Mouse (Mus musculus) gastrocnemius, postnatal 25 days (tissue): ENCODE results near the gene Ccdc38. TPM values are rescaled to one million over a fixed set of nuclear protein-coding genes. Genes with fewer than 3 reads are reported as not detected.

Experiments
- DNase-seq: peaks from one replicate; pipeline ENCODE4 v3.0.0; 2022
- long read RNA-seq, 2 experiments: library from polyadenylated mRNA; stranded (forward); transcript quantifications; one replicate each; pipeline ENCODE4 v2.0.0; 2021
- total RNA-seq, 2 experiments: library from RNA; stranded (reverse); gene quantifications; 1 replicate in 1 of 2; 2 replicates in 1 of 2; pipeline ENCODE4 v1.2.3; 2021

Ccdc38 gene
- total RNA-seq: not detected
- long read RNA-seq, experiment 1: 0 reads
- long read RNA-seq, experiment 2: 0 reads

GRCm38 (mm10) chr10:93540431-93541210 lies at the start of gene Ccdc38:
Gene Ccdc38 (plus strand): TSS chr10:93540632.
- DNase-seq: no peak

GRCm38 (mm10) chr10:93500864-93501263 lies 39.6 kb upstream of the Ccdc38 start:
- DNase-seq: no peak

DNA sequence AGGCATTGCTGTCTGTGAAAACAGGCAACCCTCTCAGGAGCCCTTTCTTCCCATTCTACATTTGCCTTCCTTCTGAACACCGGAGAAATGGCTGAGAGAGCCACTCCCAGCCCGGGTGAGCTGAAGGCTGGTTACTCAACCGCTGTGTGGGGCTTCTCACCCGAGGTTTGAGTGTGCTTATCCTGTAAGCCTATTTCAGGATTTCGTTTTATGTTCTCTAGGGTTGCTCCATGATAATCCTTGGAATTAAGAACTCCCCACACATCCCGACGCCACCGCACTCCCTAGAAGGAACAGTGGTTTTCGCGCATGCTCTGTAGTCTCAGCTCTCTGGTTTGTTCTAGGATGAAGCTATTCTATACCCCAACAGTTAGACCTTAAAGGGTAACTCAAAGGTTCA lies 39.1 kb upstream of the Ccdc38 start:
- no peak for DNase-seq

DNA sequence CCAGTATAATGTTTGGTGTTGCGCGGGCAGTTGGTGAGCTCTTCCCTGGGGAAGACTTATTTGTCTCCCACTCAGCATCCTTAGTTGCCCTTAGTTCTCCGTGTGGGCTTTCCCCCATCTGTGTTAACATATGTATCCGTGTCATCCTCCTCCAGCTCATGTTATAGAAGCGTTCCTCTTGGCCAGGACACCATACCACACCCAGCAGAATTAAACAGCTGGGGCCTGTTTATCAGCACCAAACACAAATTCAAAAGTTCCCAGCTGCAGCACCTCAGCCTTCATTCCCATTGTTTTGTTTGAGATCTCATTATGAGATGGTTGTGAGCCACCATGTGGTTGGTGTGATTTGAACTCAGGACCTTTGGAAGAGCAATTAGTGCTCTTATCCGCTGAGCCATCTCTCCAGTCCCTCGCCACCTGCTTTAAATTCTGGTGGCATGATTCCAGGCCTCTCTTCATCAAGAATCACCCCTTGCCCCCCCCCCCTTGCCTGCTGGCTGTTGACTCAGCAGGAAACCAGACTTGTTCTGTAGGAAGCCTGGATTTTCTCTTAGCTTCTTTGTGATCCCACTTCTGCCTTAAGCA lies 32.0 kb upstream of the Ccdc38 start:
- no peak for DNase-seq

- DNase-seq: no peak
These were observed 30.8 kb upstream of the Ccdc38 start for GRCm38 (mm10) chr10:93509532-93510153.

DNA sequence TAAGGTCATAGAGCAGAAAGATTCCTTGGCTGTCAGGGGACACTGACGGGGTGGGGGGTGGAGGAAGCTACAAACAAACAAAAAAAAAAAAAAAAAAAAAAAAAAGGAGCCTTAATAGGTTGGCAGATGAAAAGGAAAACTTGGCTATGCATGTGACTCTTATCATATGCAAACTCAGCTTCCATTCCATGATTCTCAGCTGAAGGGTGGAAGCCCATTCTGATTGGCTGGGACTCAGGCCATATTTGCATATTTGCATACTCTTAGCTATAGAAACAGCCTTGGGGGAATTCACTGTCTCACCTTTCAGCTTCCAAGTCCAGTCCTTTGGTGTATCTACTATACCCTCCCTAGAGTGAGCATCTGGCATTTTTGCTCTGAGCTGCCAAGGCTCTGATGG lies 25.0 kb upstream of the Ccdc38 start:
- DNase-seq: no peak

- no peak for DNase-seq
These were observed 24.5 kb upstream of the Ccdc38 start for GRCm38 (mm10) chr10:93515927-93516326.

GRCm38 (mm10) chr10:93517754-93518153 lies 22.7 kb upstream of the Ccdc38 start:
- DNase-seq: no peak

GRCm38 (mm10) chr10:93518186-93518585 lies 22.2 kb upstream of the Ccdc38 start:
- DNase-seq: no peak

DNA sequence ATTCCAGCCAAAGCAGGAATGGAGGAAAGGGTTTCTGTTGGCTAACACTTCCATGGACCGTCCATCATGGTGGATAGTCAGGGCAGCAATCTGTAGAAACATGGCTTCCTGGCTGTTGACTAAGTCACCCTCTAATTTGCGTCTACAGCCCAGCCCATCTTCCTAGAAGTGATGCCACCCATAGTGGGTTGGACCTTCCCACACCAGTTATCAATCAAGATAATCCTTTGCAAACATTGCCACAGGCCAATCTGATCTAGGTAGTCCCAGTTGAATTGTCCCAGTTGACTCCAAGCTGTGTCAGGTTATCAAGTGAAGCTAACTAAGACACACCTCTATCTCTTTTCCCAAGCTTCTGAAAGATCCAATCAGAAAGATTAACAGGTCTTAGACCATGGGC lies 21.8 kb upstream of the Ccdc38 start:
- DNase-seq: no peak

DNA sequence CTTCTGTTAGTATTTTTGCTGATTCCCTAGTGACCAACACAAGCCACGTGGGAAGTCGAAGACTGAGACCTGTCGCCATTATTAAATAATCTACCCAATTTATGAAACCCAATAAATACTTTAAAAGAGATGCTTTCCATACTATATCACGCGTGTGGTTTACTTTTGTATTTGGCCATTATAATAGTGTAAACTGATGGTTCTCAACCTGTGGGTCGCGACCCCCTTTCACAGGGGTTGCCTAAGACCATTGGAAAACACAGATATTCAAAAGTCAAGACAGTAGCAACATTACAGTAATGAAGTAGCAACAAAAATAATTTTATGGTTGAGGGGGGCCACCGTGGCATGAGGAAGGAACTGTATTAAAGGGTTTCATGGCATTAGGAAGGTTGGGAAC lies 21.3 kb upstream of the Ccdc38 start:
- no peak for DNase-seq

- DNase-seq: no peak
These were observed 20.7 kb upstream of the Ccdc38 start for GRCm38 (mm10) chr10:93519756-93520155.

- DNase-seq: no peak
These were observed 19.4 kb upstream of the Ccdc38 start for GRCm38 (mm10) chr10:93520994-93521393.

- DNase-seq: no peak
These were observed 15.1 kb upstream of the Ccdc38 start for GRCm38 (mm10) chr10:93525329-93525728.

- no peak for DNase-seq
These were observed 2.1 kb upstream of the Ccdc38 start for GRCm38 (mm10) chr10:93538287-93538686.

DNA sequence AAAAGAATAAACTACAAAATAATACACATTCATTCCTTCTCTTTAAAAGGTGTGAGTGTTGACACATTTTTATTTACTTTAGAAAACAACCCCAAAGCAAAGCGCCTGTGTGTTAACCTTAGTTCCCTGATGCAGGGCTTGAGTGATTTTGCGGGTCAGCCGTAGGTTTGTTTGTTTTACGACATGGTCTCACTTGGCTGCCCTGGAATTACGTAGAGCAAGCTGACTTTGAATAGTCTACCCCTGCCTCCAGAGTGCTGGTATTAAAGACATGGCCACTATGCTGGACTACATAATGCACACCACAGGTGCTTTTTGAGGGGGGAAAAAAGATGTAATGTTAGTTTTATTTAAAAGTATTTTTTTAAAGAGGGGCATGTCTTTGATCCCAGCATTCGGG lies 1.6 kb upstream of the Ccdc38 start:
- DNase-seq: no peak

DNA sequence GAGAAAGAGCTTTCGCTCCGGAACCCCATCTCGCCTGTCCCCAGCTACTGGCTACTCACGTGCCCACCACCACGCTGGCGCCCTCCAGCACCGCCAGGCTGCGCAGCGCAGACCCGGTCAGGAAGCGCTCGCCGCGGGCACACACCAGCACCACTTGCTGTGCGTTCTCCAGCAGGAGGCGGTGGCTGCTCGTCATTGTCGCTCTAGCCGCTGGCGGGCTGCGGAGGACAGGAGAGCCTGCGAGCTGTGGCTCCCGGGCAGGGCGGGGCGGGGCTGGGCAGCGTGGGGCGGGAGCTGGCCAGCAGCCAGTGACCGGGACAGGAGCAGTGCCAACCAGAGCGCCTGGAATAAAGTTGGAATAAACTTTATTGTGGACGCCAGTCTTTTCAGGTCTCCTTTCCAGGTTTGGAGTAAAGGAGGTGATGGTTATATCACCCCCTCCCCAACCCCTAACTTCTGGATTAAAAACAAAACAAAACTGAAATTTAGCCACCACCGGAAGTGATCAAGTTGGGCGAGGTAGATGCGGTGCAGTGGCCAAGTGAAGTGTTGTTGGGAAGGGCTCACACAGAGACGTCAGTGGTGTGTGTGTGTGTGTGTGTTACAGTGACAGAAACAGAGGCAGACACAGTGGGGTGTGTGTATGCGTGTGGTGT lies 529 bp upstream of the Ccdc38 start, which contains the start of gene Amdhd1:
TSS of gene Amdhd1 (minus strand) at position 259 of the 656 bp plus-strand sequence.
- peak; percentile 78 for DNase-seq

- DNase-seq: no peak
These were observed 1.2 kb downstream of the Ccdc38 start for GRCm38 (mm10) chr10:93541585-93541984.

DNA sequence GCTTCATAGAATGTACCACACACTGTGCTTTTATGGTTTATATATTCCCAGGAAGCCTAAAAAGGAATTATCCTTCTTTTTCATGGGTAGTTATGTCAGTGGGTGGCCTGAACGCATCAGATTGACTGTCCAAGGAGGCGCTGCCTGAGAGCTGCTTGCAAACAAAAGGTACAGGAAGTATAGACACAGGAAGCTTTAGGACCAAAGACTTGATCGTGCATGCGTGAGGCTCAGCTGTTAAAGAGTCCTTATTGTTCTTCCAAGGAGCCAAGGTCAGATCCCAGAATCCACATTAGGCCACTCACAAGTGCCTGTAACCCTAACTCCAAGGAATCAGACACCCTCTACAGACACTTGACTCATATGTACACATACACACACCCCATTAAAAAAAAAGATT lies 1.9 kb downstream of the Ccdc38 start:
- no peak for DNase-seq

GRCm38 (mm10) chr10:93543176-93543575 lies 2.7 kb downstream of the Ccdc38 start:
- DNase-seq: no peak

- DNase-seq: no peak
These were observed 3.7 kb downstream of the Ccdc38 start for GRCm38 (mm10) chr10:93544172-93544571.

- DNase-seq: no peak
These were observed 7.4 kb downstream of the Ccdc38 start for GRCm38 (mm10) chr10:93547741-93548270.

- DNase-seq: peak; percentile 28
These were observed 8.6 kb downstream of the Ccdc38 start for GRCm38 (mm10) chr10:93548991-93549390.
